Mouse (Mus musculus) midbrain, embryonic 13.5 days (tissue): ENCODE results near the gene Syk. TPM values are rescaled to one million over a fixed set of nuclear protein-coding genes. Genes with fewer than 3 reads are reported as not detected.

ENCODE experiments used
- ATAC-seq: fragments of 200-750 bp; cut with Nextera tagmentation; 2 replicates; pipeline ENCODE4 v1.8.0; 2017; ENCODE audit warnings: mild to moderate bottlenecking, moderate TSS enrichment, moderate library complexity
- H3K27ac ChIP-seq: fragments of 300-500 bp; sonication (generic); 2 replicates; pipeline ENCODE4 v1.5.1; 2015; ENCODE audit warnings: inconsistent platforms, mild to moderate bottlenecking, moderate library complexity
- H3K27me3 ChIP-seq: fragments of 300-500 bp; sonication (generic); 2 replicates; pipeline ENCODE4 v1.6.1; 2015; ENCODE audit warnings: mild to moderate bottlenecking, inconsistent platforms
- H3K36me3 ChIP-seq: fragments of 300-500 bp; sonication (generic); 2 replicates; pipeline ENCODE4 v1.6.1; 2015; ENCODE audit warnings: mild to moderate bottlenecking, inconsistent platforms
- H3K4me1 ChIP-seq: fragments of 300-500 bp; sonication (generic); replicated peaks from 2 replicates; pipeline ENCODE4 v1.6.1; 2015; ENCODE audit warnings: inconsistent platforms
- H3K4me2 ChIP-seq: fragments of 300-500 bp; sonication (generic); replicated peaks from 2 replicates; pipeline ENCODE4 v1.6.1; 2015; ENCODE audit warnings: moderate library complexity, mild to moderate bottlenecking, inconsistent platforms
- H3K4me3 ChIP-seq: fragments of 300-500 bp; sonication (generic); replicated peaks from 2 replicates; pipeline ENCODE4 v1.5.1; 2015; ENCODE audit warnings: mild to moderate bottlenecking, inconsistent platforms
- H3K9ac ChIP-seq: fragments of 300-500 bp; sonication (generic); replicated peaks from 2 replicates; pipeline ENCODE4 v1.6.1; 2015; ENCODE audit warnings: mild to moderate bottlenecking, inconsistent platforms
- H3K9me3 ChIP-seq: fragments of 300-500 bp; sonication (generic); 2 replicates; pipeline ENCODE4 v1.6.1; 2016; ENCODE audit warnings: mild to moderate bottlenecking, inconsistent platforms
- WGBS: fragments of 180-500 bp; shearing (Covaris S2); methylation state at CpG from one replicate; pipeline ENCODE4 v1.1.7; 2015; 5-methylcytosine and 5-hydroxymethylcytosine counted together
- polyA plus RNA-seq: library from polyadenylated mRNA; unstranded; fragments of >200 nt; fragmentation: Nextera tagmentation; extraction: Ambion mirVana; gene quantifications from 2 replicates; pipeline ENCODE4 v1.2.1, GENCODE M21; 2015

The Syk gene
- polyA plus RNA-seq, 1 experiment from 2014 or later = 1.5 TPM

DNA sequence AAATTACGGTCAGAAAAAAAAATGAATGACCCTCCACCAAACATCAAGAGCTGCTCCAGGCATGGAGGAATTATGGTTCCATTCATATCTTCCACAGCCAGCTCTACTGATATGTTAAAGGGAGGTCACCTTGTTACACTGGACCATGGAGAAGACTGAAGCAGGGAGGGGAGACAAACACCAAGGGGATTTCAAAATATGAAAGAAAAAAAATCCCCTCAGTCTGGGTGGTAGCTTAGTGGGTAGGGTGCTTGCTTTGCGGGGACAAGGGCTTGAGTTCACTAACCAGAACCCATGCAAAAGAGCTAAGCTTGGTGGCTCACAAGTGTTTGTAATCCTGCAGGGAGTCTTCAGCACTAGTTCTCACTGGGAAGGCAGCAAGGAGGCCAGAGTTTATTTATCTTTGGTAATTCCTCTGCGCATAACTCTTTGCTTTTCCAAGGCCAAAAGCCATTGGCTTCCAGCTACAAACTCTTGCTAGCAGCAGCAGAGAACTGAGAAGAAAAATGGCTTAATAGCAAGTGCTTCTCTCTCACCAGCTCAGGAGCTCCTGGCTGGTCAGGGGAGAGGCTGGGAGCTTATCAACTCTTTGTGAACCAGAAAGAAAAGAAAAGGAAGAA lies 23.8 kb downstream of the Syk start:
- ATAC-seq = no peak

DNA sequence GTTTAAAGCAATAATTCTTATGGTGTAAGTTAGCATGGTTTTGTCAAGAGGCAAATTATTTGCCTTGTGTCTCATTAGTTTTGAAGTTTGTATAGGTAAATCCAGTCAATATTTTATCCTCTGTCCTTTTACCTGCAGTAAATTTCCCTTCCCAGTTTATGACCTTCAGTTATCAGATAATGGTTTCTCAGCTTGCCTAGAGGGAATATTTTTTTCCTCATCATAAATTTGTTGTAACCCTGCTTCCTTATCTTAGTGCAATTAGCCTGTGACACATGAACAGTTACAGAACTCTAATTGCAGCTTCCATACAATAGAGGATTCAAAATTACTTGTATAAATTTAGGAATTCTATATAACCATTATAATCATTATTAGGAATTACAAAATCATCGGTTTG lies 25.0 kb downstream of the Syk start:
- WGBS = 91% methylated on average over 1 of the region's 1 CpGs

More for the DNA sequence above, 23.8 kb downstream of the Syk start:
- no peak overlapping the region for H3K9ac ChIP-seq
- no peak overlapping the region for H3K4me3 ChIP-seq
- peaks cover 12% of the 10 kb centered on the region; the same call in 1 of the 2 replicates for H3K4me1 ChIP-seq
- H3K27me3 ChIP-seq = no peaks in the 10 kb centered on the region
- 84% methylated on average over 3 of the region's 3 CpGs for WGBS
- H3K27ac ChIP-seq = no peak overlapping the region
- H3K4me2 ChIP-seq = no peak overlapping the region
- no peaks in the 10 kb centered on the region for H3K9me3 ChIP-seq
- H3K36me3 ChIP-seq = no peaks in the 10 kb centered on the region

GRCm38 (mm10) chr13:52610463-52610862 lies 27.5 kb downstream of the Syk start:
- no peak for ATAC-seq
- 86% methylated on average over 7 of the region's 7 CpGs for WGBS
- Histone ChIP-seq H3K36me3 (no peaks in the 10 kb centered on the region), H3K9ac (no peak overlapping the region), H3K27me3 (no peaks in the 10 kb centered on the region), H3K4me3 (no peak overlapping the region), H3K27ac (no peak overlapping the region), H3K4me1 (no peaks in the 10 kb centered on the region), H3K9me3 (no peaks in the 10 kb centered on the region), H3K4me2 (no peak overlapping the region)

More for the DNA sequence above, 25.0 kb downstream of the Syk start:
- Histone ChIP-seq H3K4me2 (no peak overlapping the region), H3K27ac (no peak overlapping the region), H3K9me3 (no peaks in the 10 kb centered on the region), H3K27me3 (no peaks in the 10 kb centered on the region), H3K4me3 (no peak overlapping the region), H3K4me1 (peaks cover 12% of the 10 kb centered on the region; the same call in 1 of the 2 replicates), H3K9ac (no peak overlapping the region), H3K36me3 (no peaks in the 10 kb centered on the region)
- no peak for ATAC-seq

DNA sequence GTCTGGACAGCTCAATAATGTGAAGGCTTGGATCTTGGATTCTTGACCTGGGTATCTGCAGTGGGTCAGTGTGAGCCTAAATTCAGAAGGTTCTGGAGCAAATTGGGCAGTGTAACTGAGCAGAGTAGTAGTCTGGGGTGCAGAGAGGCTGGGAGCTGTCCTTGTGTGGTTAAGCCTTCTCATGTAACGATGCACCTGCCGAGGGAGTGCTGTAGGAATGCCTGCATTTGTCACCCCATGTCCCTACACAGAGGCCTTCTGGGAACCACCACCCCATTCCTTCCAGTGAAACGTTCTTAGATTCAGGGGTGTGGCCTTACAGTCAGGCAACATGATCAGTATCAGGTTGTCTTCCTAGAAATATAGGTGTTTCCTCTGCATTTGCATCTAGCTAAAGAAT lies 30.3 kb downstream of the Syk start:
- Histone ChIP-seq H3K27me3 (no peaks in the 10 kb centered on the region), H3K27ac (no peak overlapping the region), H3K4me3 (no peak overlapping the region), H3K4me1 (no peaks in the 10 kb centered on the region), H3K9me3 (no peaks in the 10 kb centered on the region), H3K9ac (no peak overlapping the region), H3K36me3 (no peaks in the 10 kb centered on the region), H3K4me2 (no peak overlapping the region)
- no peak for ATAC-seq
- 73% methylated on average over 3 of the region's 3 CpGs for WGBS

DNA sequence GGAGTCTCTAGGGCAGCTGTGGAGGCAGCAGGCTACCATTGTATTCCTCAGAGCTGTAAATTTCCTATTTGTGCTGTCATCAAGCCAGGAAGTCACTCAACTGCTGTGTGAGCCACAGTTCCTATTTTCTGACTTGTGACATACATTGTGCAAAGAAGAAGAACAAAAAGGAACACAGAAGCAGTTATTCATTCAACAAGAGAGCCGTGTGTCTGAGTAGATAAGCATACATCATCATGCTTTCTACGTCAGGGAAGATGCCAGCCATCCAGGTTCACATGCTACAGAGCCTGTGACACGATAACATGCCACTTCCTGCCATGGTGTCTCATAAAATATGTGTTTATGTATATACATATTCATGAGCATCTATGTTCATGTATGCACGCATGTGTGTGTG lies 32.1 kb downstream of the Syk start:
- Histone ChIP-seq H3K36me3 (no peaks in the 10 kb centered on the region), H3K4me3 (no peak overlapping the region), H3K27me3 (no peaks in the 10 kb centered on the region), H3K27ac (no peak overlapping the region), H3K9ac (no peak overlapping the region), H3K4me1 (no peaks in the 10 kb centered on the region), H3K4me2 (no peak overlapping the region), H3K9me3 (no peaks in the 10 kb centered on the region)
- WGBS = 93% methylated on average over 4 of the region's 4 CpGs
- ATAC-seq = no peak

DNA sequence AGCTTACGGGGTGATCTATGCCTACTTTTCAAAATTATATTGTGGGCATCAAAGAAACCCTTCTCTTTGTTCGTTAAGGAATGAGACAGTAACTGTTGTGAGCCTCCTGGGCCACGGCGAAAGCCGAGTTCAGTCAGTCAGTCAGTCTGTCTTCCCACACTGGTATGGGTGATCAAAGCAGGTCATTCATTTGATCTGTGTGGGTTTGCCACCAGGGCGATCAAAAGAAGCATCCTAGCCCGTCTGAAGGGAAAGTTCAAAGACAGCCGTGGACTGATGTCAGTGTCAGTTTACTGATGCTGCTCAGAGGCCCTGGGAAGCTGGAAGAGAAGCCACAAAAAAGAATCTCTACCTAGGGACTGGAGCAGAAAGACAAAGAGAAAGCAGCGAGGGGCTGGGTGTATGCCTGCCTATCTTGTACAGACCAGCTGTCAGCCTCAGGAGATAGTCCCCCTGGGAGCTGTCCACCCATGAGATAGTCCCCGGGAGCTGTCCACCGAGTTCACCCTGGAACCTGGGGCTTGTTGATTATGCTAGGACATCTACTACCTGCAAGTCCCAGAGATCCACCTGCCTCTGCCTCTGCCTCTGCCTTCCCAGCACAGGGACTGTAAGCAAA lies 34.2 kb downstream of the Syk start:
- Histone ChIP-seq H3K4me3 (no peak overlapping the region), H3K4me2 (no peak overlapping the region), H3K36me3 (no peaks in the 10 kb centered on the region), H3K27me3 (no peaks in the 10 kb centered on the region), H3K4me1 (no peaks in the 10 kb centered on the region), H3K9ac (no peak overlapping the region), H3K27ac (no peak overlapping the region), H3K9me3 (no peaks in the 10 kb centered on the region)
- ATAC-seq = no peak
- 56% methylated on average over 11 of the region's 11 CpGs for WGBS

GRCm38 (mm10) chr13:52618592-52618991 lies 35.6 kb downstream of the Syk start:
- H3K4me2 ChIP-seq = no peak overlapping the region
- no peaks in the 10 kb centered on the region for H3K27me3 ChIP-seq
- H3K9me3 ChIP-seq = no peaks in the 10 kb centered on the region
- no peak overlapping the region for H3K4me3 ChIP-seq
- no peaks in the 10 kb centered on the region for H3K4me1 ChIP-seq
- ATAC-seq = no peak
- no peak overlapping the region for H3K9ac ChIP-seq
- no peaks in the 10 kb centered on the region for H3K36me3 ChIP-seq
- no peak overlapping the region for H3K27ac ChIP-seq
- WGBS = 91% methylated on average over 4 of the region's 4 CpGs

- no peak overlapping the region for H3K27ac ChIP-seq
- no peaks in the 10 kb centered on the region for H3K36me3 ChIP-seq
- no peaks in the 10 kb centered on the region for H3K4me1 ChIP-seq
- no peaks in the 10 kb centered on the region for H3K9me3 ChIP-seq
- no peak for ATAC-seq
- H3K9ac ChIP-seq = no peak overlapping the region
- no peaks in the 10 kb centered on the region for H3K27me3 ChIP-seq
- 94% methylated on average over 5 of the region's 5 CpGs for WGBS
- H3K4me2 ChIP-seq = no peak overlapping the region
- H3K4me3 ChIP-seq = no peak overlapping the region
Observed at GRCm38 (mm10) chr13:52619482-52619881, 36.5 kb downstream of the Syk start.

GRCm38 (mm10) chr13:52624038-52624437 lies 41.1 kb downstream of the Syk start:
- WGBS = 63% methylated on average over 4 of the region's 4 CpGs
- no peaks in the 10 kb centered on the region for H3K9me3 ChIP-seq
- H3K4me2 ChIP-seq = no peak overlapping the region
- no peak overlapping the region for H3K9ac ChIP-seq
- H3K36me3 ChIP-seq = no peaks in the 10 kb centered on the region
- no peak overlapping the region for H3K27ac ChIP-seq
- no peaks in the 10 kb centered on the region for H3K27me3 ChIP-seq
- no peak for ATAC-seq
- no peaks in the 10 kb centered on the region for H3K4me1 ChIP-seq
- no peak overlapping the region for H3K4me3 ChIP-seq

GRCm38 (mm10) chr13:52628602-52629001 lies 45.6 kb downstream of the Syk start:
- Histone ChIP-seq H3K27ac (no peak overlapping the region), H3K9ac (no peak overlapping the region), H3K4me2 (no peak overlapping the region), H3K4me1 (no peaks in the 10 kb centered on the region), H3K36me3 (no peaks in the 10 kb centered on the region), H3K27me3 (no peaks in the 10 kb centered on the region), H3K9me3 (no peaks in the 10 kb centered on the region), H3K4me3 (no peak overlapping the region)
- whole genome bisulfite sequencing = 37% methylated on average over 9 of the region's 9 CpGs
- peak; percentile 34; the same call in 1 of the 2 replicates for ATAC-seq

DNA sequence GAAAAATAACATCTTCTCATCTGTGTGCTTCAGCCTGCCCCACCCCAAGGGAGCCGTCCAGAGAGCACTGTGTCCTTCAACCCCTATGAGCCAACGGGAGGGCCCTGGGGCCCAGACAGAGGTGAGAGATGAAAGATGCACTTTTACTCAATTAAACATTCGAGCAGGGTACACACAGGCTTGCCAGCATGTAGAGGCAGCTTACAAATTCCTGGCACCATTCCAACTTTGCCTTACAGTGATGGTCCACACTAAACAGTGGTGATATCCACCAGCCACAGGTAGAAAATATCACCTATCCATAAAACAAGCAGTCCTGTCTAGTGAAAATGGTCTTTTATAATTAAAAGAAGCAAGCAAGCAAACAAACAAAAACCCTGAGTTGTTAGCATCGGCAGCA lies 48.7 kb downstream of the Syk start:
- Histone ChIP-seq H3K4me1 (no peaks in the 10 kb centered on the region), H3K4me2 (no peak overlapping the region), H3K36me3 (no peaks in the 10 kb centered on the region), H3K9me3 (no peaks in the 10 kb centered on the region), H3K4me3 (no peak overlapping the region), H3K27me3 (no peaks in the 10 kb centered on the region), H3K9ac (no peak overlapping the region), H3K27ac (no peak overlapping the region)
- 74% methylated on average over 4 of the region's 4 CpGs for WGBS
- no peak for ATAC-seq

DNA sequence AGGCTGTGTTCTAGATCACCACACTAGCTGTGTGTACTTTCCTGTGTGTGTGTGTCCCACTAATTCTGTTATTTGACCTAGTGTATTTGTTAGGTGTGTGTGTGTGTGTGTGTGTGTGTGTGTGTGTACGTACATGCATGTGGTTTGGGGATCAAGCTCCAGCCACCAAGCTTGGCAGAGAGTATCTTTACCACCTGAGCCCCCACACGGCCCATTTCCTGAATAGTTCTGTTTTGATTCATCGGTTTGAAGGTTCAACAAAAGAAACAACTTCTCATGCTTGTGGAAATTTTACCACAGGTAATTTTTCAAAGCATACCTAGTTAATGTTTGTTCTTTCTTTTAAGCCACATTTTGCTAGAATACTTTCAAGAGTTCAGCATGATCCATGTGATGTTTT lies 52.5 kb downstream of the Syk start:
- no peaks in the 10 kb centered on the region for H3K9me3 ChIP-seq
- no peaks in the 10 kb centered on the region for H3K27me3 ChIP-seq
- H3K4me1 ChIP-seq = no peaks in the 10 kb centered on the region
- H3K27ac ChIP-seq = no peak overlapping the region
- no peaks in the 10 kb centered on the region for H3K36me3 ChIP-seq
- no peak for ATAC-seq
- whole genome bisulfite sequencing = 77% methylated on average over 3 of the region's 3 CpGs
- H3K4me2 ChIP-seq = no peak overlapping the region
- no peak overlapping the region for H3K9ac ChIP-seq
- no peak overlapping the region for H3K4me3 ChIP-seq
